Mouse (Mus musculus) heart, postnatal 25 days (tissue): ENCODE results near the gene Uba7. TPM values are rescaled to one million over a fixed set of nuclear protein-coding genes. Genes with fewer than 3 reads are reported as not detected.
"Not testable (repeated sequence)": the region's sequence is repeated elsewhere in the genome, so short reads cannot be mapped to it uniquely, and the experiment has no call there.

Experiments
- DNase-seq: peaks from one replicate; pipeline ENCODE4 v3.0.0; 2022; ENCODE audit warnings: low spot score
- intact Hi-C: fragments of 180-260 bp; cut with DNase I; formaldehyde crosslinking; loops from one replicate; pipeline ENCODE4 v1.15.1; 2025
- total RNA-seq, 2 experiments: library from RNA; stranded (reverse); gene quantifications; 2 replicates each; pipeline ENCODE4 v1.2.3; 2021

Gene Uba7
- total RNA-seq, 2 experiments from 2014 or later, result 12.0 to 14.9 TPM

DNA sequence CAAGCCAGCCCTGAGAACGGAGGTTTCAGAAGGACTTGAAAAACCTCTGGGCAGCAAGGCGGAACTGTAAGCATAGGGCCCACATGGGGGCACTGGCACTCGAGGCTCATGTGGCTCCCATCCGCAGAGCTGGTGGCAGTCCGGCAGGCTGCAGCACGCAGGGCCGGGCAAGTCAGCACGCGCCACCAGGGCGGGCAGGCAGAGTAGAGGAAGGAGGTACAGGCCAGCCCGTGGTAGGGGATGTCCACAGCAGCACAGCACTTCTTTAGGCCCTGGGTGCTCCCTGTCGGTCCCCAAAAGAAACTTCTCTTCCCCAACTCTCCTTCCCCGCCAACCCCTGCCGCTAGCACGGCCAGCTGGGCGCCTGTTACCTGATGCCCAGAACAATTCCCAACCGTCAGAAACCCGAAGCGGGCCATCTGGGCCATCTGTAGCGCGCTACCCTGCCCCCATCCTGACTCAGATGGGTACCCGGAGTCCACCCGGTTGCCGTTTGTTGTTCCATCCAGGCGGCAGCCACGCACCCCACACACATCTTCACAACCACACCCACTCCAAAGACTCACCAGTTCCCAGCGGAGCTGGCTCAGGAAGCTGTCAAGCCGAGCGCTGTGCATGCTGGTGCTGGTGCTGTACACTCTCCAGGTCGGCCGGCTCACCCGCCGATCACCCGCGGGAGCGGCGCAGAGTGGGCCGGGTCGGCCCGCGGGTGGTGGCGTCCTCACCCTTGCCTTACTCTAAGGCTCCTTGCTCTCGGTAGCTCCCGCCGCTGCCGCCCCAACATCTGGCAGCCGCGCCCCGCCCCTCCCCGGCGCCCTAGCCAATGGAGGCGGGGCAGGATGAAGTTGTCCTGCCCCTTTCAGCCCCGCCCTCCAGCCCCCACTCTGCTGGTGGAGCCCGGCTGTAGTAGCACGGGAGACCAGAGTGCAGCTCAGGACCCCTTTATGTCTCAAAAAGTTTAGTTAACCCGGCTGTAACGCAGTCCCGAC lies 10.1 kb downstream of the Uba7 start, which contains the start of gene Inka1:
Gene Inka1 (minus strand): TSS at position 749 of the 989 bp plus-strand sequence.
- DNase-seq, result peak; percentile 87
- intact Hi-C loops, result loop anchor here (1.0 kb wide), 1 partner anchor 22 kb away; no protein-coding TSS in a partner anchor

DNA sequence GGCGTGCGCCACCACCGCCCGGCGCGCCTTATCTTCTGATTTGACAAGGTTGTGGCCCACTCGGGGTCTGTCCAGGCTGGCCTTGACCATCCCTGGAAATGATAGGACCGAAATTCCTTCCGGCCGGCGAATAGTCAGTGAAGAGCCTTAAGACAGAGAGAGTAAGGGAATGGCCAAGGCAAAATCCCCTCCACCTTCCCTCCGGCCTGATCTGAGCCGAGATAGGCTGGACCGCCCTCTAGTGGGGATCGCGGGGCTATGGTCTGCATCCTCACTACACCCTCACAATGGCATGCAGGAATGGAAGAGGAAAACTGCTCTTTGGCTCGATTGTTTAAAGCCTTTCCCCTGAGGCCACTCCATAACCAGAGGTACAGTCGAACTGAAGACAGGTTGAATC lies 11.1 kb downstream of the Uba7 start:
- intact Hi-C loops, result loop anchor here (1.0 kb wide), 1 partner anchor 23 kb away; no protein-coding TSS in a partner anchor
- DNase-seq, result peak; percentile 67

DNA sequence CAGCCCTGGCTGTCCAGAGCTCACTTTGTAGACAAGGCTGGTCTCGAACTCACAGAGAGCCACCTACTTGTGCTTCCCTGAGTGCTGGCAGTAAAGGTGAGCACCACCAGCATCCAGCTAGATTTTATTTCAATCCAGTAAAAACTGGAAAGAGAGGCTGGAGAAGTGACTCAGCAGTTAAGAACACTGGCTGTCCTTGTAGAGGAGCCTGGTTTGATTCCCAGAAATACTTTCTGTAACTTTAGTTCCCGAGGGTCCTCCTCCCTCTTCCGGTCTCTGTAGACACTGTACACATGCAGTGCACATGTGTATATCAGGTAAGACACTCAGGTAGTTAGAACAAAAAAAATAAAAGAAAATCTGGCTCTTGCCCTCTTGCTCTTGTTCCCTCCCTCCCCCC lies 12.6 kb downstream of the Uba7 start:
- no peak for DNase-seq
- intact Hi-C loops, result no loop called here

DNA sequence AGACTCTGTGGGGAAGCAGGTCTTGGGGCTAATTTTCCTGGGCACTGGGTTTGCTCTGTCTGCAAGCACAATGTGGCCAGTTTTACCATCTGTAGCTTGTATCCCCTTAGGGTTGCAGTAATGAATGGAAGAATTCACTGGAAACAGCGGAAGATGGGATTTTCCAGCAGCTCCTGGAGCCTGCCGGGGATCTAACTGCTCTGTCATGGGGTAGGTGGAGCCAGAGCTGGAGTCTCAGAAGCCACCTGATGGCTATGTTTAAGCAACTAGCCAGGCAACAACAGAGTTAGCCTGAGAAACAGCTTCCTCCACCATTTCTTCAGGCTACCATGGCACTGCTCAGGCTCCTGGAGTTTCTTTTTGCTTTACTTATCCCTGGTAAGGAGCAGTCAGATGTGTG lies 16.9 kb downstream of the Uba7 start, which contains the start of gene Cdhr4:
Gene Cdhr4 (plus strand): TSS at position 301 of the 400 bp plus-strand sequence.
- intact Hi-C loops, result no loop called here
- DNase-seq, result no peak

DNA sequence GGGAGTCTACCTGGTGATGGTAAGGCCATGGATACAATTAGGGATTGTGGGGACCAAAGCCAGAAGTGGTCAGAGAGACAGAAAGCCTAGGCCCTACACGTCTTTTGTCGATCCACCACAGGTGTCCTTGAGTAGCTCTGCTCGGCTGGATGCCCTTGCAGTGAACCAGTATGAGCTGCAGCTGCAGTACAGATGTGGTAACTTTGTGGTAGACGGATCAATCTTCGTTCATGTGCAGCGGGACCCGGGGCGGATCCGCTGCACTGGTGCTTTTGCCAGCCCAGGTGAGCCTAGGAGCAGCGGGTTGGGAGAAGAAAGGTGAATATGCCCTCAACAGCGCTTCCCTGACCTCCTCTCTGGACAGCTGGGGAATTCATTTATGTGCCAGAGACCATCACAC lies 17.7 kb downstream of the Uba7 start:
- intact Hi-C loops, result no loop called here
- DNase-seq, result no peak

DNA sequence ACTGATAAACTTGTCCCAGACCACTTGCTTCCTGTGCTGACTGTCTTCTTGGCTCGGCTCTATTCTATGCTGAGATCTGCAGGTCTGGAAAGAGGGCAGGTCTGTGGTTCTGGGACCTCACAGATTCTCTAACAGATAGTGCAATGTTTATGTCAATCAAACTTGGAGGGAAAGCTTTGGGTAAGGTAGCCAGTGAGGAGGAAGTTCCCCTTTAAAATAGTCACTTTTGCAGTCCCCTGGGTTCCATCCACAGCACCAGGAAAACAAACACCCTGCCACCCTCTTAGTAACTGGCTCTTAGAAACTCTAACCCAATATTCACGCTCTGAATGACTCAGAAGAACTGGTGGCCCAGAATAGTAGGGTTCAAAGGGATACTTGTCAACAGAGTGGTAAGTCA lies 19.2 kb downstream of the Uba7 start:
- DNase-seq, result no peak
- intact Hi-C loops, result no loop called here

DNA sequence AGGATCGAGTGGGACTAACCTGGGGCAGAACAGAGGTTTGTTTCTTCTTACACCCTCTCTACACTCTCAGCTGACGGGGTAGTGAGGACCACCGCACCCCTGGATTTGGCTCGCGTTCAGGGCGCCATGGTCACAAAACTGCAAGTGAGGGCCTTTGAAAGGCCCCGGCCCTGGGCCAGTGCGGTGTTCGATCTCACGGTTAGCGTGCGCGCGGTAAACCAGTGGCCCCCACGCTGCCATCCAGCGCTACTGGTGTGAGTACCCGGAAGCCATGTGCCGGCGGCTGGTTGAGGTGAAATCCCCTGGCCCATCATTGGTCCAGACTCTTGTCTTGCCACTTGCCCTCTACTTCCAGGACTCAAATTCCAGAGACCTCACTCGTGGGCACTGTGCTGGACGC lies 20.2 kb downstream of the Uba7 start:
- DNase-seq, result no peak
- intact Hi-C loops, result no loop called here

DNA sequence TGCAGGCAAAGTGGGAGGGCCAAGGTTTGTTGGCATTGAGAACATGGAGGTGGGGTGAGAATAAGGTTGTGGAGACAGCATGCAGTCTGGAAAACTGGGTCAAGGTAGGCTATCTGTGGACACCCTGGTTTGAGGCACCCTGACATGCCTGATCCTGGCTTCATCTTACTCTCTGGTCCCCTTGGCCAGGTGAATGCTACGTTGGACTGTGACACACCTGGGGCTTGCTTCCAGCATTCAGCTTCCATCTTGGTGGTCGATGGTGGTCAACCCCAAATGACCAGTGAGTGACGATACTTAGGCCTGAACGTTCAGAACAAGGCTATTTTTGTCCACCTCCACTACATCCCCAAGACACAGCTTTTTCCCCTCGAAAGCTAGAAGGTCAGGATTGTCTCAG lies 20.7 kb downstream of the Uba7 start, which contains the start of gene Gm20662:
Gene Gm20662 (plus strand): TSS at position 301 of the 400 bp plus-strand sequence.
- DNase-seq, result no peak
- intact Hi-C loops, result no loop called here

DNA sequence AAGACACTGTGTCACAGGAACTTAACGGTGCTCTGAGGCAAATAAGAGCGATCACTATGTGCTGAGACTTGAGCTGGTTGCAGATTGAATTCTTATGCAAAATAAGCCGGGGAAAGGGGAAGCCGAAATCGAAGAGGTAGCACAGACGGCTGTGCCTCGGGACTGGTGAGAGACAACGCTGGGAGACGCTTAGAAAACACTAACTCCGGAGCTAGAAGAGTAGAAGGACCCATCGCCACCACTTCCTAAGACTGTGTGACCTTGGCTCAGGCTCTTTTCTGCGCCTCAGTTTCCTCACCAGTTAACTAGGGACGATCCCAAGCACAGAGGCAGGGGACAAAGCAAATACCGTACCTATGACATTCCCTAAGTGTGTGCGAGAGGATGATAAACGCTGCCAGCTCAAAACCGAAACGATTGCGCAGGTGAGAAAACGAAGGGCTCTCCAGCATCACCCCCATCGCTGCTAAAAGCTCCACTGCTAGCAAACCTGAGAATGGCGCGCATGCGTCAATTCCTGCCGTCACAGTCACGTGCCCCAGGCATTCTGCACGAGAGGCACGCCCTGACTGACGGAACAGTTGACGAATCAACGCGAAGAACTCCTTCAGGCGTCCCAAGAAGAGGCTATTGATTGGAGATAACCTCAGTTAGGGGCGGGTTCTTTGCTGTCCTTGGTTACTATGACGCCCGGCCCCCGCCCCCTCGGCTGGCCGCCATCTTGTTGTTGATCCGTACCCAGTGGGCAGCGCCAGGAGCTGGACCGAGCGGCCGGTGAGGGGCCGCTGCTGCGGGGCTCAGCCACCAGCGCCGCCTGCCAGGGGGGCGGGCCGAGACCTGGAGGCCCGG lies 26.8 kb downstream of the Uba7 start, which contains the start of gene Ip6k1:
Gene Ip6k1 (plus strand): TSS at position 580 of the 849 bp plus-strand sequence.
- intact Hi-C loops, result loop anchor here (5.0 kb wide), 1 partner anchor 50 kb away; the partner anchor contains the start of gene Amigo3
- DNase-seq, result peak; percentile 100

DNA sequence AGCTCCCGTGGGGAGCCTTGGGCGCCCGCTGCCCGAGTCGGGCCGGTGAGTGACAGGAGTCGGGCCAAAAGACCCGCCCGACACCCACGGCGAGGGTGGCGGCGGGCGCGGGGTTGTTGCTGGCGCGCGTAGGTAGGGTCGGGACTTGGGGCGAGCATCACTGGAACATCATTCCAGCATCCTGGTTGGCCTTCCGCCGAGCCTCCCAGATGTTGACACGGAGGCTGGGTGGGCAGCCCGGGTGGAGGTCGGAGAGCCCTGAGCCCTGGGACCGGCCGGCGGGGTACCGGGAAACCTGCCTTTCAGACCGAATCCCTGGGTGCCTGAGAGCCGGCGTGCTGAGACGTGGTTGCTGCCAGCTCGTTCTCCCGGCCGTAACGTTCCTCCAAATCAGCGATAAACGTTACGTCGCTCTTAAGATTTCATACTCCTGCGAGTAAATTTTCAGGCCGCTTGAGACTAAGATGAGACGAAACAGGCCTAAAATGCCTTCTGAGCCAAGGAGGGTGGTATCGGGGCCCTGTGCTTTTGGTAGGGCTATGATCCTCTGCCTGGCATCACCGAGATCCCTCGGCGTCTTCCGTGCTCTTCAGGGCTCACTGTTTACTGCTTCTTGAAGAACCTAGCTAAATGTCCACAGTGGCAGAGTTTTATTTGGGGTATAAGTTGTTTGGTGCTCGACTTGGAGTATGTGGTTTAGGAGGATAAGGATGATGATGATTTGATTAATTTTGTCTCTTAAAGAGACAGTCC lies 27.6 kb downstream of the Uba7 start:
- DNase-seq, result no peak
- intact Hi-C loops, result loop anchor here (5.0 kb wide), 1 partner anchor 49 kb away; the partner anchor contains the start of gene Amigo3

DNA sequence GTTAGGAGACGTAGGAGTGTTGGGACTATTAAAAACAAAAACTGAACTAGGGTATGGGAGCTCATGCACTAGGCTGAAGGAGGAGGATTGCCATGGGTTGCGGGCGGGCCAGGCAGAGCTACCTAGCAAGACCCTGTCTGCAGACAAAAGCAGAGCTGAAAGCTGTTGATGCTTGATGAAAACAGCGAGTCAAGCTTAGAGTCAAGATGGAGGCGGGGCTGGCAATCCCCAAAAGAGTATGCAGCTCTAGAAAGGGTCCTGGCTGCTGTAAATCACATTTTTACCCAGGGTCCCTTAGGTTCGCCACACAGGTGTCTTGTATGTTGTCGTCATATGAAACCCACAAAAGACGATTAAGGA lies 28.2 kb downstream of the Uba7 start:
- DNase-seq, result no peak
- intact Hi-C loops, result loop anchor here (5.0 kb wide), 1 partner anchor 49 kb away; the partner anchor contains the start of gene Amigo3

DNA sequence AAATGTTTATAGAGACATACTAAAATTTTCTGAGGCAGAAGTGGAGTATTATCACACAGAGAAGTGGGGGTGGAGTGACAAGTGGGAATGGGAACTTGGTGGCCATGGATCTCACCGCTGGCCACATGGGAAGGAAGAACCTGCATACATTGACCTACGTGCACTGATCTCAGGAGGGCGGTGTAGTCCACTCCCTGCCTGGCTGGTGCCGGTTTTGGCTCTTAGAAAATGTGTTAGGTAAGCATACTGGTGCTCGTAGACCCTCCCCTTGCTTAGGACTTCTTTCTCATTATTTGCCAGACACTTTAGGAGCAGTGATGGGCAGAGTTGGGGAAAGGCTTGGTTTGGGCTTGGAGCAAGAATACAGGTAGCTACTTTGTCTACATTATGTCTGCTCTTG lies 32.7 kb downstream of the Uba7 start:
- intact Hi-C loops, result no loop called here
- DNase-seq, result no peak

DNA sequence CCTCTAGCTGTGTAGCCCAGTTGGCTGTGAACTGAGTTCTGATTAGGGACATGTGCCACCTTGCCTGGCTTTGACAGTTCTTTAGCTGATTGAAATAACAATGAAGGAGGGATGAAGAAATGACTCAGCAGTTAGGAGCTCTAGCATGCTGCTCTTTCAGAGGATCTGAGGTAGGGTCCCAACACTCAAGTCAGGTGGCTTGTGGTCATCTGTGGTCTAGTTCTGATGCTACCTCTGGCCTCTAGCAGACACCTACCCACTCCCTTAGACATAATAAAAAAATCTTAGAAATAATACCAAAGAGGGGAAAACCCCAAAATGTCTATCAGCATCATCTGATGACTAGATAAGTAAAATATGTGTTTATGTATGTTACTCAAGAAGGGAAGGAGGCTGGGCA lies 35.1 kb downstream of the Uba7 start:
- intact Hi-C loops, result no loop called here
- DNase-seq, result no peak

DNA sequence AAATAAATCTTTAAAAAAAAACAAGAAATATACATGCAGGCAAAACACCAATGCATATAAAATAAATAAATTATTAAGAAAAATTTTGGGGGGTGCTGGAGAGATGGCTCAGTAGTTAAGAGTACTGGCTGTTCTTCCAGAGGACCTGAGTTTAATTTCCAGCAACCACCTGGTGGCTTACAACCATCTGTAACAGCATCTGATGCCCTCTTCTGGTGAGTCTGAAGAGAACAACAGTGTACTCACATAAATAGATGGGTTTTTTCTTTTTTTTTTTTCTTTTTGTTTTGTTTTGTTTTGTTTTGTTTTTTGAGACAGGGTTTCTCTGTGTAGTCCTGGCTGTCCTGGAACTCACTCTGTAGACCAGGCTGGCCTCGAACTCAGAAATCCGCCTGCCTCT lies 38.3 kb downstream of the Uba7 start:
- intact Hi-C loops, DNase-seq: not testable (repeated sequence)

DNA sequence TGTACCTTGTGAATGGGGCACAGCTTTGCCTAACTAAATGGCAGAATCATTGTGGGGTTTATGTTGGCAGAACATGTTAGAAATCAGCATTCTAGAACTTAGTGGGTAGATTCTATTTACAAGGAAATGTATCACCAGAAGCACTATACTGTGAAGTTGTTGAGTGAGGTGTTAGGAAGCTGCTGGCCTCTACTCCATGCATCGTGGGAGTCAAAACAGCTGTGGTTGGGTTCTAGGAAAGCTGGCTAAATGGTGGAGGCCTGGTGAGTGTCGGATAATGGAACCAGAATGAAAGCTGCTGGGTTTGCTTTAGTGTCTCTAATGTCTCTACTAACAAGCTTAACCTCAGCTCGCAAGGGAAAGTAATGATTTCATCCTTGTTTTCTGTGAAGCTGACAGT lies 41.8 kb downstream of the Uba7 start:
- intact Hi-C loops, result no loop called here
- no peak for DNase-seq

DNA sequence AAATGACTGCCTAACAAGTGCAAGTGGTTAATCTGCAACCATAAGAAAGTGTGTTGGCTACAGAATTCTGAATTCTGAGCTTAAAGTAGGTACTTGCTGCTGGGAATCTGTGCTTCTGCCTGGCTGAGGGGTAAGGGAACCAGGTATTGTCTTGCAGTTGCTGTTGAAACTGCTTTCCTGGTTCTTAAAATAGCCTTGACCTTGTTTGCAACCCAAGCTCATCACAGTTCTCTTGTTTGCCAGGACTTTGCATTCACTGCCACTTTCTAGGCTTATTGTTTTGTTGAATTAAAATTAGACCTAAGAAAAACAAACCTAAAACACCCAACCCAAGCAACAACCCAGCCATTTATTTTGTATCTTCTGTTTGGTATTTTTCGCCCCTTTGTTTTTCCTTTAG lies 45.4 kb downstream of the Uba7 start:
- no peak for DNase-seq
- intact Hi-C loops, result no loop called here

DNA sequence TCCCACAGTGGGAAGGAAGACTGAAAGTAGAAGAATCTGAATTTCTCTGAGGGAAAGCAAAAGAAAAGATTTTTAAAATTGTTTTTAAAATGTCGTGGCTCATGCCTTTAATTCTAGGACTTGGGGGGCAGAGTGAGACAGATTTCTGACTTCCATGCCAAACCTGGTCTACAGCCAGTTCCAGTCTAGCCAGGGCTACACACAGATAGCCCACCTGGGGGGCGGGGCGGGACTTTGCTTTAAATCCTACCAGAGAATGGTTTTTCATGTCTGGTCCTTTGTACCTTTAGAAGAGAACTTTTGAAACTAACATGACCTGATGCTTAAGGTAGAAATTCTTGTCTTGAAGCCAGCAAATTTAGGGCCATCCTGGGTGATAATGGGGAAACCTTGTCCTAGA lies 47.9 kb downstream of the Uba7 start:
- intact Hi-C loops, result no loop called here
- DNase-seq, result no peak

DNA sequence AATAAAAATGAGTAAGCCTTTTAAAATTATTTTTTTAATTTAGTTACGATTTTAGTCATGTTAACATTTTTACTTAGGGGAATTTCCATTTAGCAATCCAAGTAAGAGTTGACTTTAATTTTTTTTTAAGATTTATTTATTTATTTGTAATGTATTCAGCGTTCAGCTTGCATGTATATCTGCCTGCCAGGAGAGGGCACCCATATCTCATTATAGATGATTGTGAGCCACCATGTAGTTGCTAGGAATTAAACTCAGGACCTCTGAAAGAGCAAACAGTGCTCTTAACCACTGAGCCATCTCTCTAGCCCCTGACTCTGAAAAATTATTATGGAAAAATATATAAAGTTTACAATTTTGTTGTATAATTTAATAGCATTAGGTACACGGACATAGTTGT lies 51.3 kb downstream of the Uba7 start:
- no peak for DNase-seq
- intact Hi-C loops, result no loop called here

DNA sequence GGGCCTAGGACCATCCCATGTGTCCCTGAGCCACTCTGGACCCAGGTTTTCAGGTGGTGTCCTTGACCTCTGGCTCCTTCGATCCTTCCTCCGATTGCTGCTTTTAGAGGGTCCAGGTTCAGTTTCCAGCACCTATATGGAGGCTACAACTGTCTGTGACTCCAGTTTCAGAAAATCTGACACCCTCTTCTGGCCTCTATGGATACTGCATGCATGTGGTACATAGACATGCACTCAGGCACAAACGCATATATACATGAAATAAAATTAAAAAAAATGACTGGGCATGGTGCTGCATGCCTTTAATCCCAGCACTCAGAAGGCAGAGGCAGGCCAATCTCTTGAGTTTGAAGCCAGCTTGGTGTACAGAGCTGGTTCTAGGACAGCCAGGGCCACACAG lies 52.6 kb downstream of the Uba7 start:
- intact Hi-C loops, result no loop called here
- no peak for DNase-seq

DNA sequence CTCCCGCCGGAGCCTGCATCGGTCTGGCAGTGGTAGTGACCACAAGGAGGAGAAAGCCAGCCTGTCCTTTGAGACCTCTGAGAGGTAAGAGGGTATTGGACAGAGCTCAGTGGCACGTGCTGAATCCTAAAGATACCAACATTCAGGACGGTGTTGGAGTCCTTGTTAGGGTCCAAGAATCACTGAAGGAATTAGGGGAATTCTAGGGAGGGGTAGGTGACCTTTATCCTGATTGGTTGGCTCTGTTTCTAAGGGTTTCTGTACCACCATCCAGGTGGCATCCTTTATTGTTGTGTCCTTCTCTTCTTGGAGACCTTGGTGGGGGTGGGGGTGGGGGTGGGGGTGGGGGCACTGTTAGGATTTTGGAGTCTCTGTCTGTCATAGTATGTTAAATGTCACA lies 56.8 kb downstream of the Uba7 start:
- no peak for DNase-seq
- intact Hi-C loops, result no loop called here
